Mouse (Mus musculus) T-helper 1 cell (primary cell): ENCODE measurements at regions not wholly inside any gene's neighbourhood (a gene's known extent, or its start where the extent isn't known, plus 50 kb on each side); places are given as distances from the start of the nearest gene placed in this dataset.

ENCODE experiments used
- in situ Hi-C: fragments of 300-600 bp; cut with MboI, MseI; formaldehyde crosslinking; loops from one replicate; pipeline ENCODE4 v1.15.1; 2025; ENCODE audit warnings: high pct_unique_total_duplicates

GRCm38 (mm10) chr13:71034926-71035687, 193.5 kb upstream of the Adamts16 start:
- in situ Hi-C loops: no loop called here

GRCm38 (mm10) chr13:71008216-71008615, 166.6 kb upstream of the Adamts16 start:
- in situ Hi-C loops: no loop called here

GRCm38 (mm10) chr13:71006117-71006516, 164.5 kb upstream of the Adamts16 start:
- in situ Hi-C loops: no loop called here

GRCm38 (mm10) chr13:71003517-71003916, 161.9 kb upstream of the Adamts16 start:
- in situ Hi-C loops: loop anchor here (5.0 kb wide), 1 partner anchor 361 kb away; no protein-coding TSS in a partner anchor

- in situ Hi-C loops: loop anchor here (5.0 kb wide), 1 partner anchor 359 kb away; no protein-coding TSS in a partner anchor
These were observed 159.7 kb upstream of the Adamts16 start for GRCm38 (mm10) chr13:71001278-71001677.

GRCm38 (mm10) chr13:71000422-71001008, 158.9 kb upstream of the Adamts16 start:
- in situ Hi-C loops: loop anchor here (5.0 kb wide), 1 partner anchor 358 kb away; no protein-coding TSS in a partner anchor

GRCm38 (mm10) chr13:70993522-70993921, 151.9 kb upstream of the Adamts16 start:
- in situ Hi-C loops: no loop called here

- in situ Hi-C loops: no loop called here
These were observed 148.5 kb upstream of the Adamts16 start for GRCm38 (mm10) chr13:70989999-70990645.

- in situ Hi-C loops: no loop called here
These were observed 137.7 kb upstream of the Adamts16 start for GRCm38 (mm10) chr13:70979344-70979743.

GRCm38 (mm10) chr13:70978547-70979307, 137.1 kb upstream of the Adamts16 start:
- in situ Hi-C loops: no loop called here

GRCm38 (mm10) chr13:70969596-70969995, 128.0 kb upstream of the Adamts16 start:
- in situ Hi-C loops: no loop called here

GRCm38 (mm10) chr13:70967781-70968180, 126.2 kb upstream of the Adamts16 start:
- in situ Hi-C loops: no loop called here

GRCm38 (mm10) chr13:70963384-70963783, 121.8 kb upstream of the Adamts16 start:
- in situ Hi-C loops: no loop called here

- in situ Hi-C loops: no loop called here
These were observed 92.9 kb upstream of the Adamts16 start for GRCm38 (mm10) chr13:70934309-70935037.

- in situ Hi-C loops: no loop called here
These were observed 72.2 kb upstream of the Adamts16 start for GRCm38 (mm10) chr13:70913834-70914233.

- in situ Hi-C loops: no loop called here
These were observed 69.3 kb upstream of the Adamts16 start for GRCm38 (mm10) chr13:70910934-70911333.

GRCm38 (mm10) chr13:70904834-70905233, 63.2 kb upstream of the Adamts16 start:
- in situ Hi-C loops: no loop called here

GRCm38 (mm10) chr13:70903831-70904230, 62.2 kb upstream of the Adamts16 start:
- in situ Hi-C loops: no loop called here

GRCm38 (mm10) chr13:70903150-70903549, 61.5 kb upstream of the Adamts16 start:
- in situ Hi-C loops: no loop called here

- in situ Hi-C loops: no loop called here
These were observed 61.1 kb upstream of the Adamts16 start for GRCm38 (mm10) chr13:70902727-70903126.

GRCm38 (mm10) chr13:70891634-70892033, 50.0 kb upstream of the Adamts16 start:
- in situ Hi-C loops: no loop called here
